Mouse (Mus musculus): Measurements from ENCODE around the gene Unc93b1. TPM values are rescaled to one million over a fixed set of nuclear protein-coding genes. Genes with fewer than 3 reads are reported as not detected.
A peak's percentile ranks its signal among the peaks of the same experiment; 100 is the strongest.
"Not testable (repeated sequence)": the region's sequence is repeated elsewhere in the genome, so short reads cannot be mapped to it uniquely, and the experiment has no call there.

Unc93b1 gene
- total RNA-seq, 2 experiments from 2014 or later: 47.1 to 50.3 TPM

DNA sequence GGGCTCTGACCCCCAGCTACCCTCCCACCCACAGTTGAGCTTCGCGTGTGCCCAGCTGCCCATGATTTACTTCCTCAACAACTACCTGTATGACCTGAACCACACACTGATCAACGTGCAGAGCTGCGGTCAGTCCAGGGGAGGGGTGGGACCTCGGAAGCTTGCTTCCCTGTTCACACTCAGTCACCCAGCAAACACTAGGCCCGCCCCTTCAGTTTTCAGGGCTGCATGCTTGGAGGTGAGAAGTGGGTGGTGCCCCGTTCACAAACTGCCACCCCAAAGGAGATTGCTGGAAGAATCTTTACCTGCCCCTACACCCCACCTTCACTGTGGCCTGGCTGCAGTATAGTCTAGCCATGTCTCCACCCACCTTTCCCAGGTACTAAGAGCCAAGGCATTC lies 7.3 kb downstream of the Unc93b1 start:
- no peak for ATAC-seq (replicated peaks; ENCODE audit: low FRiP score, poor library complexity, severe bottlenecking)

DNA sequence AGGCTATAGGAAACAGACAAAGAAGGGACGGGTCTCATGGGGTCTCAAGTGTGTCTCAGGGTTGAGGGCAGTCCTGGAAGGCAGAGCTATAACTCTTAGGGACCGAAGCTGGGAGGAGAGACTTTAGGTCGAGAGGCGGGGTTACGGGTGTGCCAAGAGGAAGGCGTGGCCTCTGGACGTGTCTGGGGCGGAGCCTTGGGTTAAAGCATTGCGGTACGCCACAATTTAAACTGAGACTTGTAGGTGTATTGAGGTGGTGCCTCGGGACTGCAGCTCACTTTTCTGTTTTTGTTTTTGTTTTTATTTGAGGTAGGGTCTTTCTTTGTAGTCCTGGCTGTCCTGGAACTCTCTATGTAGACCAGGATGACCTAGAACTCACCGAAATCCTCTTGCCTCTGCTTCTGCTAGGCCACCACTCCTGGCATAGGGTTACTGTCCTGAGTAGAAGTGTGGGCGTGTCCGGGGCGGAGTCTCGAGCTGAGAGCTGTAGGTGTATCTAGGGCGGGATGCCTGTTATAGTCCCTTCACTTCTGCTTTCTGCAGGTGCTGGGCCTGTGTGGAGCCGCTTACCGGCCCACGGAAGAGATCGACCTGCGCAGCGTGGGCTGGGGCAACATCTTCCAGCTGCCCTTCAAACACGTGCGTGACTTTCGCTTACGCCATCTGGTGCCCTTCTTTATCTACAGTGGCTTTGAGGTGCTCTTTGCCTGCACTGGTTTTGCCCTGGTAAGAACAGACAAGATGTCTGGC lies 8.2 kb downstream of the Unc93b1 start:
- peak; percentile 71 for ATAC-seq (replicated peaks; ENCODE audit: low FRiP score, poor library complexity, severe bottlenecking)

DNA sequence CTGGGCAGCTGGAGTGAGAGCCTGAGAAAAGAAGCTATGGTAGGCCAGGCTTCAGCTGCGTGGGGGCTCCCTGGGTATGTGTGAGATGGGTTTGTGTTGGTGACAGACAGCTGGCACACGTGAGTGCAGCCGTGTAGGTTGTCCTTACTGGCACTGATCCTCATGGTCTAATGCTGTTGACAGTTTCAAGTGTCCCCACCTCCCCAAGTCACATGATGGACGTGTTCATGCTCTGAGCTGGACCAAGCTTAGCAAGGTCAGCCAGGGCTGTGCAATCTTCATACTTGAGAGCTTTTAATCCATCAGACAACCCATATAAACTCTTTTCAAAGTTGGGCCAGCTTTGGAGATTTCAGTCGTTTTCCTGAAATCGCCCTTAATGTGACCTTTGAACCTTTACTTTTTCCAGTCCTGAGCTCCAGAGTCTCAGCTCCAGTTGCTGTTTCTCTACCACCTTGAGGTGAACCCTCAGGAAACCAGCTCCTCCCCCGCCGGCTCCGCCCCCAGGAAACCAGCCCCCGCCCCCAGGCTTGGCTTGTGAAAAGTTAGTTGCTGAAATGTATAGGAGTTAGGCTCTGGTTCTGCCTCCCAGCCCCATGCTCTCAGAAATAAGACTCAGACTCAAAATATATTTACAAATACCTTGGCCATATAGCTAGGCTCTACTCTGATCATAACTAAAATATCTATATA lies 11.0 kb downstream of the Unc93b1 start:
- ATAC-seq (replicated peaks; ENCODE audit: low FRiP score, poor library complexity, severe bottlenecking): no peak

DNA sequence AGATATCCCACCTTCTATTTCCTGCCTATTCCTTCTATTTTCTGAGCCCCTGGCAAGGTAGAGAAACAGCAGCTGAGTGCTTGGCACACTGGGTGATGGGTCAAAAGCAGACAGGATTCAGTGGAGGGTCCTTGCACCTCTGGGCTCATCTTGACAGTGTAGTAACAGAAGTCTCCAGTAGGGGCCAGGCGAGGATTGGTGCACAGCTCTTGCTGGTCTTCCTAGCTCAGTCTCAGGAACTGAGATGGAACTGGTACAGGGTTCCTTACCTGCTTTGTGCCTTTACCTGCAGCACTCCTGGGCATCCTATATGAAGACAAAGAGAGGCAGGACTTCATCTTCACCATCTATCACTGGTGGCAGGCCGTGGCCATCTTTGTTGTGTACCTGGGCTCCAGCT lies 11.7 kb downstream of the Unc93b1 start:
- ATAC-seq (replicated peaks; ENCODE audit: low FRiP score, poor library complexity, severe bottlenecking): peak; percentile 81

DNA sequence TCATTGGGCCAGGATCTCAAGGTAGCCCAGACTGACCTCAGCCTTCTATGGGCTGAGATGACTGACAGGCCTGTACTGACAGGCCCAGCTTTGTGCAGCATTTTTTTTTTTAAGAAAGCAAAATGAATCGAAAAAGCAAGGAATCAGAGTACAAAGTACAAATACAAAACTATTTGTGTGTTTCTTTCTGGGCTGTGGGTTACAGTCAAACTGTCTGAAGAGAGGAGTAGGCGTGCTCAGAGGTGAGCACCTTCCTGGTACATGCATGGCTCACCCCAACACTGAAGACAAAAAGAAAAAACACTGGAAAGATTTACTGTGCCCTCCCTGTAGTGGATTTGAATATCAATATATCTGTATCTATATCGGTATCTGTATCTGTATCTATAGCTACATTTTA lies 12.8 kb downstream of the Unc93b1 start:
- ATAC-seq (replicated peaks; ENCODE audit: low FRiP score, poor library complexity, severe bottlenecking): no peak

DNA sequence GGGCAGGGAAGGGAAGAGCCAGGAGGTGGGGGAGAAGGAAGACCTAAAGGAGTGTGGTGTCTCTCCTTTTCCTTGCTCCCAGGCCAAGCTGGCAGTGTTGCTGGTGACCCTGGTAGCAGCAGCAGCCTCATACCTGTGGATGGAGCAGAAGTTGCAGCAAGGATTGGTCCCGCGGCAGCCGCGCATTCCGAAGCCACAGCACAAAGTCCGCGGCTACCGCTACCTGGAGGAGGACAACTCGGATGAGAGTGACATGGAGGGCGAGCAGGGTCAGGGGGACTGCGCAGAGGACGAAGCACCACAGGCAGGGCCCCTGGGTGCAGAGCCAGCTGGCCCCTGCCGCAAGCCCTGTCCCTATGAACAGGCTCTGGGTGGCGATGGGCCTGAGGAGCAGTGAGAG lies 13.6 kb downstream of the Unc93b1 start:
- ATAC-seq (replicated peaks; ENCODE audit: low FRiP score, poor library complexity, severe bottlenecking): no peak

DNA sequence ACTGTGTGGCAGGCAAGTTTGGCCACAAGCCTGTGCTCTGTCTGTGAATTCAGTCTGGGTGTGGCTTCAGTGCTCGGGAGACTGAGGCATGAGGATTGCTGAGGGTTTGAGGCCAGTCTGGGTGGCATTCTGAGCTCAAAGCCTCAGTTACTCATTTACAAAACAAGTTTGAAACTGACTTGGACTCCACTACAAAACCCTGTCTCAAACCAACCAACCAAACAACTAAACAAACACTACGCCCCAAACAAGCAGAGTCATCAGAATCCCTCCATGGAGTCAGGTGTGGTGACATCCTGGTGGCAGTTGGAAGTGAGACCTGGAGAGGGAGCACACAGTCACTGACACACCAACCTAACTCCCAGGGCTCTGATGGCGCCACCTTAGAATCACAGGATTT lies 15.3 kb downstream of the Unc93b1 start:
- no peak for ATAC-seq (replicated peaks; ENCODE audit: low FRiP score, poor library complexity, severe bottlenecking)

DNA sequence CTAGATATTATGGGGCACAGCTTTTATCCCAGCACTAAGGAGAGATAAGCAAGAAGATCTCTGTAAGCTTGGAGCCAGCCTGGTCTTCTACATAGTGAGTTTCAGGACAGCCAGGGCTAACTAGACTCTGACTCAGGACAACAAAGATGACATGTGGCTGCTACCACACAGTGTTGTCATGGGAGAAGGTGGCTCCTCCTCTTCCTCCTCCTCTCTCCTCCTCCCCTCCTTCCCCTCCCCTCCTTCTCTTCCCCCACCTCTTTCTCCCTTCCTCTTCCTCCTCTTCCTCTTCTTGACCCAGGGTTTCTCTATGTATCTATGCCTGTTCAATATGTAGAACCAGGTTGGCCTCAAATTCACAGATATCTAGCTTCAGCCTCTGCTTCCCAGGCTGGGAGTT lies 16.5 kb downstream of the Unc93b1 start:
- ATAC-seq (replicated peaks; ENCODE audit: low FRiP score, poor library complexity, severe bottlenecking): no peak

DNA sequence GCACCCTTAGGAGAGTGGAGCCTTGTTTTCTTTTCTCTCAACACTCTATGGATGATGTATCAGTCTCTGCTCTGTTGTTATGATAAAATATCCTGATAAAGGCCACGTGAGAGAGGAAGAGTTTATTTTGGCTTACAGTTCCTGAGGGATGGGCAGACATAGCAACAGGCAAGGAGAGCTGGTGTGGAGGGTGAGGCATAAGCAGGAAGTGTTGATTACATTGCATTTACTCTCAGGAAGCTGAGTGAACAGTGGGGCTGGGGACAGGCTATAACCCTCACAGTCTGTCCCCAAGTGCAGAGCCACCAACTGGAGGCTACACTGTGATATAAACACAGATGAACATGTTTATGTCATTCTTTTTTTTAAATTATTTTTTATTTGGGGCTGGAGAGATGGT lies 17.1 kb downstream of the Unc93b1 start:
- no peak for ATAC-seq (replicated peaks; ENCODE audit: low FRiP score, poor library complexity, severe bottlenecking)

DNA sequence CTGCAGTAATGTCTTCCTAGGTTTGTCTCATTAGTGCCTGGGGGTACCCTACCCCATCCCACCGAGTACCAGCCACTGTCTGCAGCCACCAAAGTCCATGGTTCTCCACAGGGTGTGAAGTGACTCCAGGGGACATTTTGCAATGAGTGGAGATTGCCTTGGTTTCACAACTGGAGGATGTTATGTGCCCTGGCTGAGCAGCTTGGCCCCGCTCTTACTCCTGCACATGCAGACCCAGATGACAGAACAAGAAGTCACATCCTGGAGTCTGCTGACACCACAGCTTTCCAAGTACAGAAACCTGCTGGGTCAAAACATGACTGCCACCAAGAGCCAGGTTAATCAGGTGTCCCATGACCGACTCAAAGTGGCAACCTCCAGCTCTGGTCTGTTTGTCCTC lies 20.0 kb downstream of the Unc93b1 start:
- no peak for ATAC-seq (replicated peaks; ENCODE audit: low FRiP score, poor library complexity, severe bottlenecking)

DNA sequence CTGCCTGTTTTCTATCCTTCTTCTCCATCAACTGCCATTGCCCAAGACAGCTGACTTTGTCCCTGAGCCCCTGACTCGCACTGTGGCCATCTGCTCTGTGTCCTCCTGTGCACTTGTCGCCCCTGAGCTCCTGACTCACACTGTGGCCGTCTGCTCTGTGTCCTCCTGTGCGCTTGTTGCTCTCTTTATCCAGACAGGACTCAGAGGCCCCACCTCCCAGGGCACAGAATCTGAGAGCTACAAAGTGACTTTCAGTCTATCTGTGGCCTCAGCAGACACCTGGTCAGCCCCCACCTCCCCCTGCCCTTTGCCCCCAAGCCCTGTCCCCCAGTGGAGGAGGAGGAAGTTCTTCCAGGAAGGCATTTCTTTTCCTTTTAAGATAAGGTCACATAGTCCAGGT lies 20.8 kb downstream of the Unc93b1 start:
- ATAC-seq (replicated peaks; ENCODE audit: low FRiP score, poor library complexity, severe bottlenecking): no peak

DNA sequence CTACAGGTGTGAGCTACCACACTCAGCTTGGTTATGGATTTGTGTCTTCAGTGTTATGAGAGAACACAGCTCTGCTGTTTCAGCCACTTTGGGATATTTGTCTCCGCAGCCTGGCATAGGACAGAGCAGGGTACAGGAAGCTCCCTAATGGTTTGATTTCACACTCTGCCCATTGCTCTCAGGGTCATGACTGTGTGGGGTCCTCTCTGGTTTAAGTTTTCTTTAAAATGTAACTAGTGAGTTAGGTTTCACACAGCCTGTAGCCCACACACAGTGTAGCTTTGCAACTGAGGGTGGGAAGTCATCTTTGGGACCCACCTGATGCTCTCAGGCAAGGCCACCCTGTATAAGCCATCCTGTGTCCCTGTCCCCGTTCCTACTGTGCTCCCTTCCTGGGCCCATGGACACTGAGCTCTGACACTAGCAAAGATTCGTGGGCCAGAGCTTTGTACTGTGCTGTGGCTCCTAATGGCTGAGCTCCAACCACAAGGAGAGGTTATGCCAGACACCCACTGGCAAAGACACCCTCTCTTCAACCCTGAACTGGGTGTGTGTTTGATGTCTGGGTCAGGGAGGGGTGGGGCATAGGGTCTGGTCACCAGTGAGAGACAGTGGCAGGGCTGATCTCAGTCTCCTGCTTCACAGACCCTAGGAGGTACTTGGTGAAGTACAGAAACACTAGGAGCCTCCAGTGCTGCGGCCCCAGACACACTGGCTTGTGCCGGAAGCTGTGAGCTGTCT lies 22.5 kb downstream of the Unc93b1 start:
- ATAC-seq (replicated peaks; ENCODE audit: low FRiP score, poor library complexity, severe bottlenecking): not testable (repeated sequence)

DNA sequence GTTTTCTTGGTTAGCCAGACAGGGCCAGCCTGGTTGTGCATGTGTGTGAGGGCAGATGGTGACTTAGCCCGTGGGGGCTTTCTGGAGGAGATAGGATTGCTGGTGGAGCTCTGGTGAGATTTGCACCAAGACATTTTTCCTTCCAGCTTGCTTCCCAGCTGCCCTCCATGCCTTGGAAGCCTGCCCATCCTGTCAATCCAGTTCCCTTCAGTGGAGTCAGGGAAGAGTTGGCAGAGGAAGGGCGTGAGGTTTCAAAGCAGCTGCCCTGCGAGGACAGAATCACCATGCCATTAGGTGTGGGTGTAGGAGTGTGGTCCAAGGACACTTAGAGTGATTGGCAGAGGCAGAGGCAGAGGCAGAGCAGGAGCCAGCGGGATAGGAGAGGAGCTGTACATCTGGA lies 23.5 kb downstream of the Unc93b1 start, which contains the start of gene Aldh3b3:
Aldh3b3 (plus strand) TSS at position 176 of the 400 bp plus-strand sequence.
- no peak for ATAC-seq (replicated peaks; ENCODE audit: low FRiP score, poor library complexity, severe bottlenecking)

DNA sequence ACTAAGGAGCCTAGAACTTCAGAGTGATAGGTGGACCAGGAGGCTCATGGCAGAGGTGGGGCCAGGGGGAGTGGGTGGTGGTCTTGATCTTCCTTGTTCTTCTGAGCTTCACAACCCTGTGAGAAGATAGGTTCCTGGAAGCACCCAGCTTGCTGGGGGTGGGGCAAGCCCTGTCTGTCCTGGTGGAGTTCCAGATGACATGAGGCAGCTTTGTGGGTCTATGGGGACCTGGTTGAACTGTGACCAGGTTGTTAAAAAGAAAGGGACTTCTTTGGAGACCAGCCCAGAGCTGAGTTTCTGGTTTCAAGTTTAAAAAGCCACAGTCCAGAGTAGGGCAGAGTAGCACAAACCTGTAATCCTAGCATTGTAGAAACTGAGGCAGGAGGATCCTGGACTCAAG lies 24.0 kb downstream of the Unc93b1 start:
- ATAC-seq (replicated peaks; ENCODE audit: low FRiP score, poor library complexity, severe bottlenecking): no peak

DNA sequence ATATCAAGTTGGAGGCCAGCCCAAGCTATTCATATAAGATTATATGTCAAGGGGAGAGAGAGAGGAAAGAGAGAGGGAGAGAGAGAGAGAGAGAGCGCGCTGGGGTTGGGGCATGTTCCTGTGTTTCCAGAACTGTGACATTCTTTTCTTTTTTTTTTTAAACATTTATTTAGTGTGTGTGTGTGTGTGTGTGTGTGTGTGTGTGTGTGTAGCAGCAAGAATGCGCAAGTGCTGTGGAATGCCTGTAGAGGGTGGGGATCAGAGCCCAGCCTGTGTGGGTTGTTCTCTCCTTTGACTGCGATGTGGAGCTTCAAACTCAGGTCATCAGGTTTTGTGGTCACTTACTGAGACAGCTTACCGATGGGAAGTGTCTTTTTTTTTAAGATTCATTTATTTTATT lies 25.2 kb downstream of the Unc93b1 start:
- ATAC-seq (replicated peaks; ENCODE audit: low FRiP score, poor library complexity, severe bottlenecking): no peak

DNA sequence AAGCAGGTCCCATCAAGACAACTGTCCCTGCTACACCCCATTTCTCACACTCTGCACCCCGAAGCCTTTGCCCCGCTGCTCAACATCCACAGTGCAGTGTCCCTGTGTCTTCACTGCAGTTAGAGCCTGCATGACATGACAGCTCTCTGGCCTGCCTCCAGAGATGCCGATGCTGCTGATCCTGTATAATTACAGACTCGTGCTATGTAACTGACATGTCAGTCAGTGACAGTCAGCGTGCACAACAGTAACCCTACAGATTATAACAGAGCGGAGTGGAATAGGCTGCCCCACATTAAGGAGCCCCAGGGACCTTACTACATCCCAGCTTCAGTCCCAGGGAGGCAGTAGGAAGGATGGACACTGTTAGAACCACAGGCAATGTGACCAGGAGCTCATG lies 26.8 kb downstream of the Unc93b1 start:
- not testable (repeated sequence) for ATAC-seq (replicated peaks; ENCODE audit: low FRiP score, poor library complexity, severe bottlenecking)

DNA sequence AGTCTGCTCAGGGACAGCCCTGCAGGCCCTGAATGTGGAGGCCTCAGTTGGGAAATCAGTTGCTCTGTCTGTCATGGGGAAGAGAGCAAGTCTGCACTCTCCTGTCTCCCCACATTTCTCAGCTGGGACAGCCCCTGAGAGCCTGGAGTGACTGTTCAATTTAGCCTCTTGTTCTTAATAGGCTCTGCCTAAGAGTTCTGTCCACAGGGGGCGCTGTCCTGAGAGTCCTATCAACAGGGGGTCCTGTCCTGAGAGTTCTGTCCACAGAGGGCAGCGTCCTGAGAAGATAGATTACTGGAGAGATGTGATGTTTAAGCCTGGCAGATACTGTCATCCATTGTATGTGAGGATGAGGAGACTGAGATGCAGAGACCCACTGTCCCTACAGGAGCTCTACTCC lies 27.5 kb downstream of the Unc93b1 start:
- no peak for ATAC-seq (replicated peaks; ENCODE audit: low FRiP score, poor library complexity, severe bottlenecking)

DNA sequence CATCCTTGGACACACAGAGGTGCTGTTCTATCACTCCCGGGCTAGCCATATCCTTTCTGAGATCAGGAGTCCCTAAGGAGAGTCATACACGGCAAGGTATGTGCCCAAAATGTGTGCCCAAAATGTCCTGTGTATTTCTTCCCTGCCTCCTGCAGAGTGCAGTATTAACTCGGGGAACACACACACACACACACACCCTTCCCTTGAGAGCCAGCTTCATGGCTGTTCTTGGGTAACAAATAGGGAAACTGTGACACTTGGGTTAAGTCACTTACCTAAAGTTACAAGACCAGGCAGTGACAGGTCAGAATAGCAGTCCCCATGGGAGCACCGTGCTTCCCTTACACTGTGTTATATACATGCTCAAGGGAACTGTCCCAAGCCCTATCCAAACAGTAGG lies 29.0 kb downstream of the Unc93b1 start:
- no peak for ATAC-seq (replicated peaks; ENCODE audit: low FRiP score, poor library complexity, severe bottlenecking)

DNA sequence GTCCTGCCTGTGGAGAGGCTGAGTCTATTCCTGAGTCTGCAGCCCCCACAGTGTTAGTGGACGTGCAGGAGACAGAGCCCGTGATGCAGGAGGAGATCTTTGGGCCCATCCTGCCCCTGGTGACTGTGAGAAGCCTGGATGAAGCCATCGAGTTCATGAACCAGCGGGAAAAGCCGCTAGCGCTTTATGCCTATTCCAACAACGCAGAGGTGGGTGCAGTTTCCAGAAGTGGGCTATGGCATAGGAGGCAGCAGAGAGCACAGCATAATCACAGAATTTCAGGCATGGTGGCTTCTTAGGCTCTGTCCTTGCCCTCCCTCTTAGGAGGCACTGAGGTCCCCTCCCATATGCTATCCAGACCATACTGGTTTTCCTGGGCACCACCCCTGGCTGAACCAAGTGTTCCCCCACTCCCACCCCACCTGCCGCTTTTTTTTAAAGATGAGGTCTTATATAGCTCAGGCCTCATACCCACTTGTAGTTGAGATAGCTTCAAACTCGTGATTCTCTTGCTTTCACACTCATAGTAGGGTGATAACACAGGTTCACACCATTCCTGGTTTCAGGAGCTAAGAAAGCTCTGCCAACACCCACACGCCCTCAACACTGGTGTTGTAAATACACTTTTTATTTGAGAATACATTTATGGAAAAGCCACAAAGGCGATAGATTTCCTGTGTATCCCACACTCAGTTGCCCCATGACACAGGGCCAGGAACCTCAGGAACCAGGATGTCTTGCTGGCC lies 31.5 kb downstream of the Unc93b1 start:
- ATAC-seq (replicated peaks; ENCODE audit: low FRiP score, poor library complexity, severe bottlenecking): no peak

DNA sequence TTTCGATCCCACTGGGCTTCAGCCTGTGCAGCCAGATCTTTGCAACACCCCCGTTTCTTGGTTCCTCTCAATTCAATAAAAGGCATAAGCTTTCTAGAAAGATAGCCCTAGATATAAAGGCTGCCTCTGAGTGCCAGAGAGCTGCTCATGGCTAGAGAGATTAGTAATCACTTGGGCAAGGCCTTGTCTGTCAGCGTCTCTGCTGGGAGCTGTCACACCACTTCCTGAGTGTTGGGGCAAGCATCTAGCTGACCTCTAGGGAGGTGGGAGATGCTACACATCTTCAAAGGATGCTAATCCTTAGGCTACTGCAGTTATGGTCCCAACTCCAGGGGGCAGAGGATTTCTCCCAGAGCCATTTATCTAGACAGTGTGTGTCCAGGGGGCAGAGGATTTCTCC lies 32.3 kb downstream of the Unc93b1 start:
- no peak for ATAC-seq (replicated peaks; ENCODE audit: low FRiP score, poor library complexity, severe bottlenecking)

Measured in erythroblast, adult 5-6 weeks (primary cell).